Mouse (Mus musculus) neutrophil, adult 65 days (primary cell): ENCODE measurements around the gene Tacstd2. TPM values are rescaled to one million over a fixed set of nuclear protein-coding genes. Genes with fewer than 3 reads are reported as not detected.

Experiments used
- total RNA-seq: library from RNA; stranded (reverse); gene quantifications from 2 replicates; pipeline ENCODE4 v1.2.4, GENCODE M21; 2023

Tacstd2 gene
- 76.8 and 92.4 TPM in 2 replicates for total RNA-seq

GRCm38 (mm10) chr6:67535777-67536054, at the start of gene Tacstd2:
Gene Tacstd2 (minus strand): TSS chr6:67535796.

GRCm38 (mm10) chr6:67491755-67492154, 43.8 kb downstream of the Tacstd2 start, which contains the start of gene Il23r:
Gene Il23r (minus strand): TSS chr6:67491855.

Other genes with a start within 250 kb of the Tacstd2 start
- gene Il12rb2, start 159.6 kb downstream of the Tacstd2 start, total RNA-seq = 1.9 and 2.9 TPM in 2 replicates
- not detected in 2 replicates for gene Il23r, start 43.9 kb downstream of the Tacstd2 start, total RNA-seq